Mouse (Mus musculus) heart, embryonic 12.5 days (tissue): ENCODE data around the gene Lbh. TPM values are rescaled to one million over a fixed set of nuclear protein-coding genes. Genes with fewer than 3 reads are reported as not detected.

ENCODE experiments used
- ATAC-seq: fragments of 200-750 bp; cut with Nextera tagmentation; 2 replicates; pipeline ENCODE4 v1.8.0; 2017; ENCODE audit warnings: moderate TSS enrichment, moderate library complexity; ENCODE audit not compliant: insufficient number of reproducible peaks, low FRiP score
- H3K27ac ChIP-seq: fragments of 300-500 bp; sonication (generic); 2 replicates; pipeline ENCODE4 v1.5.1; 2016; ENCODE audit warnings: mild to moderate bottlenecking, moderate library complexity; ENCODE audit not compliant: poor library complexity, severe bottlenecking
- H3K27me3 ChIP-seq: fragments of 300-500 bp; sonication (generic); replicated peaks from 2 replicates; pipeline ENCODE4 v1.6.1; 2016; ENCODE audit warnings: mild to moderate bottlenecking, moderate library complexity
- H3K36me3 ChIP-seq: fragments of 300-500 bp; sonication (generic); 2 replicates; pipeline ENCODE4 v1.6.1; 2016; ENCODE audit warnings: mild to moderate bottlenecking, moderate library complexity
- H3K4me1 ChIP-seq: fragments of 300-500 bp; sonication (generic); replicated peaks from 2 replicates; pipeline ENCODE4 v1.6.1; 2016; ENCODE audit warnings: mild to moderate bottlenecking
- H3K4me2 ChIP-seq: fragments of 300-500 bp; sonication (generic); 2 replicates; pipeline ENCODE4 v1.6.1; 2016; ENCODE audit warnings: mild to moderate bottlenecking, moderate library complexity
- H3K4me3 ChIP-seq: fragments of 300-500 bp; sonication (generic); 2 replicates; pipeline ENCODE4 v1.5.1; 2016; ENCODE audit warnings: mild to moderate bottlenecking
- H3K9ac ChIP-seq: fragments of 300-500 bp; sonication (generic); 2 replicates; pipeline ENCODE4 v1.6.1; 2016; ENCODE audit warnings: mild to moderate bottlenecking, moderate library complexity
- H3K9me3 ChIP-seq: fragments of 300-500 bp; sonication (generic); replicated peaks from 2 replicates; pipeline ENCODE4 v1.6.1; 2016; ENCODE audit warnings: mild to moderate bottlenecking, moderate library complexity
- WGBS: fragments of 180-500 bp; shearing (Covaris S2); methylation state at CpG from one replicate; pipeline ENCODE4 v1.1.7; 2016; 5-methylcytosine and 5-hydroxymethylcytosine counted together
- polyA plus RNA-seq: library from polyadenylated mRNA; unstranded; fragments of >200 nt; fragmentation: Nextera tagmentation; extraction: Ambion mirVana; gene quantifications from 2 replicates; pipeline ENCODE4 v1.2.1, GENCODE M21; 2016

Gene Lbh
- polyA plus RNA-seq, 1 experiment from 2014 or later, result 22.6 TPM

DNA sequence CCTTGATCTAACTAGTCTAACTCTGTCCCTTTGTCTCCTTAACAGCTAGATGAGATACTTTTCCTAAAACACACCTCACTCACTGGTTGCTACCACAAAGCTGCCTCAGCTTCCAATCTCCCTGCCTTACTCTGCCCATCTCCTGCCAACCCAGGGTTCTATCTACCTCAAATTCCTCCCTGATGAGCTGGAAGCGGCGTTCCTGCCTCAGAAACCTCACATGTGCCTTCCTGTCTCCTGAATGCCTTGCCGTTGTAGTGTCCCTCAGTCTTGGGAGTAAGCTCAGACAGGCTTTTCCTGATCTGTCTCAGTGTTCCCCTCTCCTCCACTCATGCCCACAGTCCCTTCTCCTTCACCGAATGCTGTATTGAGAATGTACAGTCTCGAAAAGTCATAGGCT is 40.8 kb downstream of the Lbh start:
- Histone ChIP-seq H3K27me3 (no peaks in the 10 kb centered on the region), H3K36me3 (no peaks in the 10 kb centered on the region), H3K4me1 (peaks cover 14% of the 10 kb centered on the region), H3K9me3 (peaks cover 3% of the 10 kb centered on the region; the same call in 1 of the 2 replicates), H3K4me2 (no peak overlapping the region), H3K4me3 (no peak overlapping the region), H3K9ac (no peak overlapping the region), H3K27ac (no peak overlapping the region)
- ATAC-seq, result no peak
- WGBS, result 63% methylated on average over 5 of the region's 5 CpGs

DNA sequence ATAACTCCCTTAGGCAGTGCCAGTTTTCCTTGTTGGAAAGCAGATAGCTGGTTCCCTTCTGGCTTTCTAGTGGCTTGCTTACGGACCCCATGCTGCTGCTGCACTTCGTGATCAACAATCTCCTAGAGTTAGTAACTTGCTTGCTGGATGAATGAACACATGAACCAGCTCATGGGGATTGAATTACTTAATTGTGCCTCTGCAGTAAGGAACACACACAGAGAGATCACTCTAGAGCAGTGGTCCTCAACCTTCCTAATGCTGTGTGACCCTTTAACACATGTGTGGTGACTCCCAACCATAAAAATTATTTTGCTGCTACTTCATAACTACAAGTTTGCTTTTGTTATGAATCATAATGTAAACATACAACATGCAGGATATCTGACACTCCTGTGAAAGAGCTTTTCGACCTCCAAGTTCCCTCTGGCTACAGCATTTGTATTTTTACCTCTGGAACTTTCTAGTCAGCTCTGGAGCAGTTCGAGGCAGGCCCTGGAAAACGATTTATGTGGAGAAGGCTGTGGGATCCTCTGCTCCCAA is 41.5 kb downstream of the Lbh start:
- Histone ChIP-seq H3K4me3 (no peak overlapping the region), H3K27ac (no peak overlapping the region), H3K36me3 (no peaks in the 10 kb centered on the region), H3K27me3 (no peaks in the 10 kb centered on the region), H3K4me1 (peaks cover 14% of the 10 kb centered on the region), H3K9ac (no peak overlapping the region), H3K4me2 (no peak overlapping the region), H3K9me3 (peaks cover 3% of the 10 kb centered on the region; the same call in 1 of the 2 replicates)
- whole genome bisulfite sequencing, result 73% methylated on average over 5 of the region's 5 CpGs
- ATAC-seq, result no peak

DNA sequence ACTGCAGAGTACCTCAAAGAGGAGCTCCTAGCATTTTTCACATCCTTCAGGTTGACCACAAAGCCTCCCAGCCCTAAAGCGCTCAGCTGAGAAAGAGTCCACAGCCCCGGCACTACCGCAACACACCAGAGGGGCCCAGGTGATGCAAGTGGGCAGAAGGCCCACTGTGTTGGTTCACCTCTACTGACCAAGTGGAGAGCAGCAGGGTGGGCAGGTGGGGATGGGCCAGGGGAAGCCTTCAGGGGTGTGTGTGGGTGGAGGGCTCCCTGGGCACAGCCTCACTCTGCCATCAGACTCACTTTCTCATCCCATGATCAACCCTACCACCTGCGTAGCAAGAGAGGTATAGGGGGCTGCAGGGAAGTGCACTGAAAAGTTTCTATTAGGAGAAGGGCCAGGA is 42.1 kb downstream of the Lbh start:
- Histone ChIP-seq H3K27me3 (no peaks in the 10 kb centered on the region), H3K4me1 (peaks cover 14% of the 10 kb centered on the region), H3K36me3 (no peaks in the 10 kb centered on the region), H3K27ac (no peak overlapping the region), H3K9me3 (peaks cover 3% of the 10 kb centered on the region; the same call in 1 of the 2 replicates), H3K9ac (no peak overlapping the region), H3K4me2 (no peak overlapping the region), H3K4me3 (no peak overlapping the region)
- WGBS, result 91% methylated on average over 4 of the region's 4 CpGs
- no peak for ATAC-seq

DNA sequence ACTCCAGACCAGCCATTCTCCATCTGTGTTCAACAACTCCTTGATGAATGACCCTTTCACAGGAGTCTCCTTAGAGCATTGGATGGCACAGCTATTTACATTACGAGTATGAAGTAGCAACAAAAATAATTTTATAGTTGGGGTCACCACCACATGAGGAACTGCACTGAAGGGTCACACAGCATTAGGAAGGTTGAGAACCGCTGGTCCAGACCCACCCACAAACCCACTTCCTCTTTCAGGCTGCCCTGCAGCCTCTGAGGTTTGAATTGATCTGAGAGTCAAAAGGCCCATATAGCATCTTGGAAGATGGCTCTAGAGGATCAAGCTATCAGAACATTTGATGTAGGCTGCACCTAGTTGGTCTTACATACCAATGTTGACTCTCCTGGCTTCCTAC is 42.8 kb downstream of the Lbh start:
- Histone ChIP-seq H3K36me3 (no peaks in the 10 kb centered on the region), H3K27ac (no peak overlapping the region), H3K4me3 (no peak overlapping the region), H3K9me3 (peaks cover 3% of the 10 kb centered on the region; the same call in 1 of the 2 replicates), H3K4me2 (no peak overlapping the region), H3K4me1 (peaks cover 14% of the 10 kb centered on the region), H3K9ac (no peak overlapping the region), H3K27me3 (no peaks in the 10 kb centered on the region)
- 83% methylated on average over 2 of the region's 2 CpGs for WGBS
- no peak for ATAC-seq

DNA sequence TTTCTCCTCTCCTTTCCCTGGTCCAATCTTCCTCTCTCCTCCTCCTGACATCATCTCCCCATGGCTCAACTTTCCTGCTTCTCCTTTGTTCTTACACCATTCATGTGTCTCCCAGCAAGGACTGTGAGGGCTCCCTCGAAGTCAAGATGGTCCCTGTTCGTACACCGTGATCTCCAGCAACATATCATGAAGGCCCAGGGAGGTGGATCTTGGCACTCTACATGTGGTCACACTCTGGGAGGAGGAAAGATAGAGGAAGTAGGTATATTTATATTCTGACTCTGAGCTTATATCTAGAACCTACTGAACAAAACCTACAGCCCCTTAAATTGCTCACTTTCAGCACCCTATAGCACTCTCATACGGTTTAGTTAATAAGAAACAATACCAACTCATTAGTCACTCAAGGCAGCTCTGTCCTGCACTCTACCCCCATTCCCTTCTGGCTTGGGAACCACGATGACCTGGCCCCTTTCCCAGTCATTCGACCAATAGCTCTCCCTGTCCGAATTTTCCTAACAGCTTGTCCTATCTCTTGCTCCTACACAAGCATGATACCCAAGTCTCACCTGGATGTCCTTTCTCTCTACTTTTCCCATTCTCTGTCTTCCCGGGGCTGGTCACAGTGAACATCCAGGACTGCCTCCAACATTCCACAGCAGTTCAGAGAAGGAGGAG is 44.0 kb downstream of the Lbh start:
- 80% methylated on average over 8 of the region's 8 CpGs for WGBS
- H3K27ac ChIP-seq, result no peak overlapping the region
- H3K27me3 ChIP-seq, result no peaks in the 10 kb centered on the region
- H3K4me3 ChIP-seq, result no peak overlapping the region
- H3K4me2 ChIP-seq, result no peak overlapping the region
- no peak for ATAC-seq
- peaks cover 3% of the 10 kb centered on the region; the same call in 1 of the 2 replicates for H3K9me3 ChIP-seq
- H3K4me1 ChIP-seq, result peaks cover 22% of the 10 kb centered on the region
- no peaks in the 10 kb centered on the region for H3K36me3 ChIP-seq
- H3K9ac ChIP-seq, result no peak overlapping the region

DNA sequence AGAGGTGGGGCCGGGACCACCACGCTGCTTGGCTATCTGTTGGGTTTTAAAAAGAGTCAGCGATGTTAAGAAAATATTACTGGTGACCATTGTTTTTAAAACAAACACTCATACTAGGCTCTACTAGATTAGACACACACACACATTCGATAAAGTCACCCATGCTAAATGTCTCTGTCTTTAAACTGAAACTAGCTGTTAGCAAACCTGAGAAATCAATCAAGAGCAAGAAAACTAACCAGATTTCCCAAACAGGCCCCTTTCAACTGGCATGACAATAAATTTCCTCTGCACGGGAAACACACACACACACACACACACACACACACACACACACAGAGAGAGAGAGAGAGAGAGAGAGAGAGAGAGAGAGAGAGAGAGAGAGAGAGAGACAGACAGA is 47.6 kb downstream of the Lbh start:
- WGBS, result 57% methylated on average over 5 of the region's 5 CpGs
- H3K27ac ChIP-seq, result peak overlapping the region; percentile 62
- ATAC-seq, result no peak
- H3K4me1 ChIP-seq, result peaks cover 38% of the 10 kb centered on the region
- no peak overlapping the region for H3K9ac ChIP-seq
- H3K4me3 ChIP-seq, result no peak overlapping the region
- H3K9me3 ChIP-seq, result peaks cover 3% of the 10 kb centered on the region; the same call in 1 of the 2 replicates
- H3K4me2 ChIP-seq, result no peak overlapping the region
- H3K27me3 ChIP-seq, result no peaks in the 10 kb centered on the region
- H3K36me3 ChIP-seq, result no peaks in the 10 kb centered on the region

DNA sequence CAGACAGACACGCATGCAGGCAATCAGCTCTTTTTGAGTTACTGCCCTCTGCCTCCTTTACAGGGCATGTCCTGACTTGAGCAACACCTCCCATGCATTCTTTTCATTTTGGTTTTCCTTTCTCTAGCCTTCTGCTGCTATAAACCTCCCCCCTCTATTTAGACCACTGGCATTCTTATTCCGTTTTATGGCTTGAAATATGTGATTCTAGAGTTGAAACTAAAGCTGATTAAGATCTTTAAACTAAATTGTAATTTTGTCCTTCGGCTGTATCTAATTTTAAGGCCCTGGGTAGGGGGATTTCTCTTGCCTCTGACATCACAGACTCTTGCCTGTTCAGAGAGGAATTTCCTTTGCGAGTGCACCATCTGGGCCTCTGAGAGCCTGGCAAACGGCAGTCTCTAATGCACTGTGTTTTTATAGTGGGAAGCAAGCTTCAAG is 48.0 kb downstream of the Lbh start:
- Histone ChIP-seq H3K27me3 (no peaks in the 10 kb centered on the region), H3K27ac (peak overlapping the region; percentile 62), H3K4me3 (no peak overlapping the region), H3K9ac (no peak overlapping the region), H3K36me3 (no peaks in the 10 kb centered on the region), H3K4me2 (no peak overlapping the region), H3K4me1 (peaks cover 38% of the 10 kb centered on the region), H3K9me3 (peaks cover 3% of the 10 kb centered on the region; the same call in 1 of the 2 replicates)
- ATAC-seq, result no peak
- WGBS, result 29% methylated on average over 5 of the region's 5 CpGs

DNA sequence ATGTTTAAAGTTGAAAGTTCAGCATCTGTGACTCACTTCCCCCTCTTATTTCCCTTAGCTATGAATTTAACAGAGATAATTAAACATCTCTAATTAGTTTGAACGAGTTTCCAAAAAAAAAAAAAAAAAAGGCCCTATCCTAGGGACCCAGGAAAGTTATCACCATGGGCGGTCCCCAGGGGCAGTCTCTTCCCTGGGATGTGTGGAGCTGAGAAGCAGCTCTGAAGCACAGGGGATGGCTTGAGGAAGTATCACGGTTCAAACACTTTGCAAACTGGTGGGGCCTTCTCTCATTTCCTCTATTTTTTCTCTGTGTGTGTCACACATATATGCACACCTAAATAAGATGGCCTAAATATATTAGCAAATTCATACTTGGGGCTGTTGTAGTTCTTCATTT is 48.8 kb downstream of the Lbh start:
- Histone ChIP-seq H3K4me1 (peaks cover 38% of the 10 kb centered on the region), H3K36me3 (no peaks in the 10 kb centered on the region), H3K27me3 (no peaks in the 10 kb centered on the region), H3K4me2 (no peak overlapping the region), H3K9me3 (peaks cover 3% of the 10 kb centered on the region; the same call in 1 of the 2 replicates), H3K9ac (no peak overlapping the region), H3K27ac (no peak overlapping the region), H3K4me3 (no peak overlapping the region)
- no peak for ATAC-seq
- WGBS, result 24% methylated on average over 3 of the region's 3 CpGs

DNA sequence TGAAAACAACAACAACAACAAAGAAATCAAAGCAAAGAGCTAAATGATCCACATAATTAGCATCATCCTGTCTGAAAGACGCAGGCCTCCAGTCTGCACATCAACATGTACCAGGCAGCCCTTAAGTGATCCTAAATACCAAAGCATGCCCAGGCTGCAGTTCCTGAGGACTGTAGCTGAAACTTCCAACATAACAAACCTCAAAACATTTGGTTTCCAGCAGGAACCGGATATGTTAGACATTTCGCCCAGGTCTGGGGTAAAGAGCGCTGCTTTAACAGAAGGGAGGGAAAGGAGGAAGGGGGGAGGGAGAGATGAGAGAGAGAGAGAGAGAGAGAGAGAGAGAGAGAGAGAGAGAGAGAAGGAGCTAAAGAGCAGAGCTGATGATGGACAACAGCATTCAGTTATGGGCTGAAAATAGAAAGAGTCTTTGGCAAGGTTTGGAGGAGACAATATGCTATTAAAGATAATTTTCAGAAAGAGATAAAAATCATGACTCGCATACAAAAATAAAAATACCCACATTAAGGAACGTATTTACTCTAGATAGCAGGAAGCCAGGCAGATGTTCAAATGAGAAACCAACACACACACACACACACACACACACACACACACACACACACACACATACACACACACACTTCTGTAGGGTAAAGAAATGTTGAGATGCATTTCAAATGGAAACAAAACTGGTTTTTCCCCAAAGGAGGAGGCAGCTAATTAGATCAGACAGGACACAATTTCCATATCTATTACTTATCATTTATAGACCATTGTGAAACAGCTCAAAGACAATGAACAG is 49.5 kb downstream of the Lbh start:
- H3K36me3 ChIP-seq, result no peaks in the 10 kb centered on the region
- WGBS, result 34% methylated on average over 6 of the region's 6 CpGs
- no peak overlapping the region for H3K4me3 ChIP-seq
- no peak overlapping the region for H3K4me2 ChIP-seq
- peaks cover 35% of the 10 kb centered on the region for H3K4me1 ChIP-seq
- no peaks in the 10 kb centered on the region for H3K27me3 ChIP-seq
- ATAC-seq, result no peak
- peaks cover 3% of the 10 kb centered on the region; the same call in 1 of the 2 replicates for H3K9me3 ChIP-seq
- no peak overlapping the region for H3K9ac ChIP-seq
- peak overlapping the region; percentile 73 for H3K27ac ChIP-seq

DNA sequence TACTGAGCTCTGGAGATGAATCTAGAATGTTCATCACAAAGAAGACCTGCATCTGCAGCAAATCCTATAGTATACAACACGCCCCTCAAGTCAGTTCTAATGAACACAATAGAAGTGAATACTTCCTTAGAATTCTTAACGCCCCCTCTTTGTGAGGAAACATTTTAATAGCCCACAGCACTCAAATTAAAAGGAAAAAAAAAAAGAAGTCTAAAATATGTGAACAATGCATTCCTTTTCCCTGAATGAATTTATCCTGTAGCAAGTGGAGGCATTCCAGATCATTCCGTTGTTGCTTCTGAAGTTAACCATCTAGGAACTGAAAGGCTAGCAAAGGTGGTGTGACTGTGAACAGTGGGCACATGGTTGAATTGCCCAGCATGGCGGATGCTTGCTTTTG is 50.6 kb downstream of the Lbh start:
- WGBS, result 72% methylated on average over 4 of the region's 4 CpGs
- H3K4me1 ChIP-seq, result peaks cover 46% of the 10 kb centered on the region
- no peak overlapping the region for H3K4me2 ChIP-seq
- H3K27ac ChIP-seq, result no peak overlapping the region
- peaks cover under 1% of the 10 kb centered on the region; the same call in 1 of the 2 replicates for H3K9me3 ChIP-seq
- no peak for ATAC-seq
- H3K27me3 ChIP-seq, result no peaks in the 10 kb centered on the region
- no peak overlapping the region for H3K9ac ChIP-seq
- no peak overlapping the region for H3K4me3 ChIP-seq
- no peaks in the 10 kb centered on the region for H3K36me3 ChIP-seq

DNA sequence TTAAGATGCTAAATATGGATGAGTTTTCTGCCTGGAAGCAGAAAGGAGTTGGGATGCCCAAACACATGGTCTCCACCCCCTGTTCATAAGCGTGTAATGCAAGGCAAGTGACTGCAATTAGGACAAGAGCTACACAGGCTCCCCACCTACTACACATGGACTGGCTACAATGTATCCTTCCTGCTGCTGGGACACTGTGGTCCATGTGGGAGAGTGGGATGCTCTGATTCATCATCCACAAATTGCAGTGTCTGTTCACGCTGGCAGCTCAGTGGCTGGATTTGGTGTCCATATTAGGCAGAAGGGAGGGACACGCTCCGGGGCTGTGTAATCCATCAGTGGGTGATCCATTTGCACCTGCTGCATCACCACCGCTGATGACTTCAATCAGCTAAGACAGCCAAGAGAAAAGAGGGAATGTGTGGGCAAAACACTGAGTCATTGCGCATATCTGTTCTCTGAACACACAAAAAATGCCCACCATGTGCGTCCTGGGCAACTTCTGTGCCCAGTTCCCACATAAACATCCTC is 52.6 kb downstream of the Lbh start:
- Histone ChIP-seq H3K4me2 (no peak overlapping the region), H3K4me3 (no peak overlapping the region), H3K4me1 (peaks cover 42% of the 10 kb centered on the region), H3K36me3 (no peaks in the 10 kb centered on the region), H3K9me3 (no peaks in the 10 kb centered on the region), H3K9ac (no peak overlapping the region), H3K27ac (no peak overlapping the region), H3K27me3 (no peaks in the 10 kb centered on the region)
- 78% methylated on average over 7 of the region's 7 CpGs for WGBS
- ATAC-seq, result no peak
